Mouse (Mus musculus) heart, postnatal 25 days (tissue): ENCODE results near the gene Spata13. TPM values are rescaled to one million over a fixed set of nuclear protein-coding genes. Genes with fewer than 3 reads are reported as not detected.

Experiments
- DNase-seq: peaks from one replicate; pipeline ENCODE4 v3.0.0; 2022; ENCODE audit warnings: low spot score
- intact Hi-C: fragments of 180-260 bp; cut with DNase I; formaldehyde crosslinking; loops from one replicate; pipeline ENCODE4 v1.15.1; 2025
- total RNA-seq, 2 experiments: library from RNA; stranded (reverse); gene quantifications; 2 replicates each; pipeline ENCODE4 v1.2.3; 2021

Spata13 gene
- 10 to 100 TPM; 17.3 to 18.2 TPM for total RNA-seq

GRCm38 (mm10) chr14:60633961-60634864, at the start of gene Spata13:
Gene Spata13, plus strand, starts transcription at chr14:60634001.
- peak; percentile 69 for DNase-seq
- intact Hi-C loops, result no loop called here

- DNase-seq, result no peak
- intact Hi-C loops, result loop anchor here (5.0 kb wide), 2 partner anchors 50 kb away; no protein-coding TSS in a partner anchor
These were observed 46.9 kb upstream of the Spata13 start for GRCm38 (mm10) chr14:60586687-60587453.

GRCm38 (mm10) chr14:60589001-60589400, 44.8 kb upstream of the Spata13 start:
- no peak for DNase-seq
- intact Hi-C loops, result loop anchor here (5.0 kb wide), 2 partner anchors 48 to 52 kb away; no protein-coding TSS in a partner anchor

- no peak for DNase-seq
- intact Hi-C loops, result loop anchor here (5.0 kb wide), 1 partner anchor 95 kb away; no protein-coding TSS in a partner anchor
These were observed 41.5 kb upstream of the Spata13 start for GRCm38 (mm10) chr14:60592339-60592738.

DNA sequence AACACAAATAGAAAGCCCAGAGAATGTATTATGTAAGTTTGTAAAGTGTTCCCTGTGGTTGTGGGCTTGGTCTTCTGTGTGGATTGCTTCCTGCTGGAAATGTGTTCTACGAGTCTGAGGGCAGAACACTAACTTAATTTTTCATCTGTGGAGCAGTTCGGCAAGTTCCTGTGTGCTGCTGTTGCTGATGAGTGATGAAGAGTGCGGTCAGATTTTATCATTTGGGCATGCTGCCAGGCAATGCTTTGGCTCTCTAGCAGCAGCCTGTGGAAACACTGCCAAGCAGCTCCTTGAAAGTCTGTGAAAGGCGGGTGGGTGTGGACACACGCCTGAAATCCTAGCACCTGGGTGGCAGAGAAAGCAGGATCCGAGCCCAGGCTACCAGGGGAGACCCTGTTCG, 41.0 kb upstream of the Spata13 start:
- peak; percentile 17 for DNase-seq
- intact Hi-C loops, result loop anchor here (5.0 kb wide), 1 partner anchor 94 kb away; no protein-coding TSS in a partner anchor

DNA sequence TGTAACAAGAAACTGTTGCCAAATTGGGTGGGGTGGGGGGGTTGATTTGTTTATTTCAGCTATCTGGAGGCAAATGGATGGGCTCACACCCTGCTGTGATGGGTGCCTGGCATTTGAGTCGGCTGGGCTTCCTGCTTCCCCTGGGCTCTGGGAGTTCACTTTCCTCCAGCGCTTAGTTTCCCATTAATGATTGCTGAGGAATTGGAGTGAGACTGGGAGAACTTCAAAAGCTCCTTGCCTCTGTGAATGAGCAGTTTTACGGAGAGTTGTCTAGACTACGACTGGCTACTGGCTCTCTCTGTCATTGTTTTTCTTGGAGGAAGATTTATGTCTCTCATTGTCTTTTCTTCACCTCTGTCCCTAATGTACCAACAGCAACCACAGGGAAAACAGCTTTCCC, 36.2 kb upstream of the Spata13 start:
- DNase-seq, result no peak
- intact Hi-C loops, result no loop called here

- intact Hi-C loops, result no loop called here
- no peak for DNase-seq
These were observed 34.8 kb upstream of the Spata13 start for GRCm38 (mm10) chr14:60599044-60599443.

GRCm38 (mm10) chr14:60605564-60605963, 28.2 kb upstream of the Spata13 start:
- no peak for DNase-seq
- intact Hi-C loops, result no loop called here

- intact Hi-C loops, result no loop called here
- DNase-seq, result no peak
These were observed 27.6 kb upstream of the Spata13 start for GRCm38 (mm10) chr14:60606194-60606593.

DNA sequence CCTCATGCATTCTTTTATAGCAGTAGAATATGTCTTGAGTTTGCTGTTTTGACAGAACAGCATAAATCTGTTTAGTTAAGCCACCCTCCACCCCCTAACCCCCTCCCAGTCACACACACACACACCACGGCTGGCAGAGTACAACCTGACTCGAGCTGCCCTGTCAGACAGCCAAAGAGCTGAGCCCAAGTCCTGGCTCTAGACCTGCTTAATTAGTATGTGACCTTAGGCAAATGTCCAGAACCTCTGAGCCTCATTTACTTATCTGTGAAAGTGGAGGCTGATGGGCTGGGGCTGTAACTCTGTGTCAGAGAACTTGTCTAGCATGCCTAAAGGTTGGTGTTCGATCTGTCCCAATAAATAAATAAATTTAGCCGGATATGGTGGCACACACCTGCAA, 26.1 kb upstream of the Spata13 start:
- no peak for DNase-seq
- intact Hi-C loops, result no loop called here

DNA sequence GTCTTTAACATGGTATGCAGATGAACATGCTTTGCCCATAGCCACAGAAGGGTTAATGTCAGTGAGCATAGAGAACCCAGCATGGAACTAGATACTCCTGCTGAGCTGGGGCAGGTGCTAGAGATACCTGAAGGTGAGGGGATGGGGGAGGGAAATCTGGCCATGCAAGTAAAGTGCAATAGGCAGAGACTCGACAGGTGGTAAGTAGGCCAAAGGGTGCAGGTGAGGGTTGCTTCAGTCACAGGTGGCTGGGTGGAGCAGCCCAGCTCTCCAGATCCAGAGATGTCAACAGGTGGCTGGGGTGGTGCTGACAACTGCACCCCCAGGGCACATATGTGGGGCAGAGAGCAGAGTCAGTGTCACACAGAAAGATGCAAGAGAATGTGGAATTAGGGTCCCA, 24.6 kb upstream of the Spata13 start:
- no peak for DNase-seq

GRCm38 (mm10) chr14:60612671-60613070, 21.1 kb upstream of the Spata13 start:
- no peak for DNase-seq
- intact Hi-C loops, result no loop called here

More for the DNA sequence above, 24.6 kb upstream of the Spata13 start:
- intact Hi-C loops, result no loop called here

DNA sequence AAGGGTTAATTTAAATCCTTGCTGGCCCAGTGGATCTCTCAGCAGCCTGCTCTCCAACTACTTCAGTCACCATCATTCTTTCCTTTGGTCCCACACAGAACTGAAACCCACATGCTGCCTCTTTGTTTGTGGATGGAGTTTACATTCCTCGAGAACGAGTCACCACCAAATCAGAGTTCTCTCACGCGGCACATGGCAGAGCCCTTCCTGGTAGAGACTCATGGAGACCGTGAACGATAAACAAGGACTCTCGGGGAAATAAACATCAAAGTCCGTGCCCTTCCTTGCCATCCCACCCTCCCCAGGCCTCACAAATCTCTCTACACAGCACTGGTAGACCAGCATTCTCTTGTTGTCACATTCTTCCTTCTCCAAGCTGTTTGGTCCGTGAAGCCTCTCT, 12.7 kb upstream of the Spata13 start:
- no peak for DNase-seq
- intact Hi-C loops, result no loop called here

DNA sequence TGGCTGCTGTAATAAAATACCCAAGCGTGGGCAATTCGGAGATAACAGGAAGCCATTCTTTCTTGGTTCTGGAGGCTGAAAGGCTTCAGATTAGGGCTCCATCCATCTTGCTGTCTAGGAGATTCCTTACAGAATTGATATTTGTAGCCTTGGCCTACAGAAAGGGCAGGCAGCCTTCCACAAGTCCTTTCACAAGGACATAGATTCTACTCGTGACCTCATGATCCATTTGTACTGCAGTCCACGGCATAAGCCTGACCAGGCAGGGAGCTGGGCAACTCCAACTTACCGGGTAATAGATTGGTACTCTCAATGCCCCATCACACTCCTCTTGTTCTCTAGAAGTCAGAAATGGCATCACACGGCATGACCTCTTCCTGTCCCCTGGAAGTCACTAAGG, 8.3 kb upstream of the Spata13 start:
- no peak for DNase-seq
- intact Hi-C loops, result loop anchor here (5.0 kb wide), 1 partner anchor 83 kb away; no protein-coding TSS in a partner anchor

- intact Hi-C loops, result loop anchor here (5.0 kb wide), 1 partner anchor 88 kb away; no protein-coding TSS in a partner anchor
These were observed 3.8 kb upstream of the Spata13 start for GRCm38 (mm10) chr14:60629887-60630460.

DNA sequence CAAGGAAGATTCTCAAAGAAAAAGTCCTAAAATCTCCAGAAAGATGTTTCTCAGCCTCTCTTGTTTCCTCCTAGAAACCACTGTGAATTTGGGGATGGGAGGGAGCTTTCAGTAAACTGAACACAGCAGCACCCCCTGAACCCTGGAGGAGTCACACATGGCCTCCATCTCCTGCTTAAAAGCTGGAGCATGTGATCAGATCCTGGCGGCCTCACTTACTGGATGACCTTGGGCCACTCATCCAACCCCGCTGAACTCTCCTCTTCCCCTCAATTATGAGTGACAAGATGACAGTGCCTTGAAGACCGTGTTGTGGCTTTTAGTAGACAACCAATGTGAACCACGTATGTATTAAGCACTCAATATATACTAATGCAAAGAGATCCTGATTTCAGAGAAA, 2.8 kb upstream of the Spata13 start:
- DNase-seq, result no peak
- intact Hi-C loops, result no loop called here

More at GRCm38 (mm10) chr14:60629887-60630460, 3.8 kb upstream of the Spata13 start:
- no peak for DNase-seq

- intact Hi-C loops, result loop anchor here (5.0 kb wide), 3 partner anchors 48 to 103 kb away; no protein-coding TSS in a partner anchor
- peak; percentile 34 for DNase-seq
These were observed 1.3 kb downstream of the Spata13 start for GRCm38 (mm10) chr14:60634877-60635771.

DNA sequence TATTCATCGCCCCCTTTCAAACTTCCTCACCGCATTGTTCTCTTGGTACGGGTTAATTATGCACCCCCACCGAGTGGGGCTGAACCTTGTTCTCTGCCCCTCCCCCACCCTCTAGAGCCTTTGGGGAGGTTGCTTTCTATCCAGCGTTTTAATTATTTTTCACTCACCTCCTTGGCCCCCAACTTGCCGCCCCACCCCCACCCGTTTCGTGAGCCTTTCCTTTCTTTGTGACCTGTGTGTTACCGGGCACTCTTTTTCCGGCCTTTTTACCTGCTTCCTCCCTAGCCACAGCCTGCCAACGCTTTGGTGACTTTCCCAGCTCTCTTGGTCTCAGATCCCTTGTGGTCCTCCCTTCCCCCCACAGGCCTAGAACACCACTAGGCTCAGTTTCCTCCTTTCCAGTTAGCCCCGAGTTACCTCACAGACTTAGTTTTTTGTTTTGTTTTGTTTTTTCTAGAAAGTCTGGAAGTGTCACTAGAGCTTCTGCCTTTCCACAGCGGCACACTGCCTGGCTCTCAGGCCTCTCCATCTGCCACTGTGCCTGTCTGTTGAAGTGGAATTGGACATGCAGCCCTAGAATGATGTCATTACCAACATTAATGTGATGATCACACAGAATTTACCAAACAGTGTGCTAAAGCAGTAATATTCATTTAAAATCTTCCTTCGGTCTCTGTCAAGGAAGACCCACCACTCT, 2.3 kb downstream of the Spata13 start:
- DNase-seq, result no peak
- intact Hi-C loops, result loop anchor here (2.0 to 5.0 kb wide), 4 partner anchors 47 to 104 kb away; no protein-coding TSS in a partner anchor
